Mouse (Mus musculus): ENCODE data around the gene Sox8. TPM values are rescaled to one million over a fixed set of nuclear protein-coding genes. Genes with fewer than 3 reads are reported as not detected.

Gene Sox8
- polyA plus RNA-seq, 1 experiment from 2014 or later: 7.1 TPM

- no peak overlapping the region for H3K4me3 ChIP-seq (ENCODE audit: low read depth, low read length)
- H3K27me3 ChIP-seq (ENCODE audit: control insufficient read depth, insufficient read depth, low read length): no peaks in the 10 kb centered on the region
- ATAC-seq (ENCODE audit: low FRiP score): no peak
- H3K27ac ChIP-seq (ENCODE audit: low read depth, low read length): no peak overlapping the region
- WGBS: 97% methylated on average over 6 of the region's 6 CpGs
- peaks cover 6% of the 10 kb centered on the region; the same call in 1 of the 2 replicates for H3K36me3 ChIP-seq (ENCODE audit: control insufficient read depth, insufficient read depth, low read length)
- no peaks in the 10 kb centered on the region for H3K4me1 ChIP-seq (replicated peaks; ENCODE audit: control insufficient read depth, insufficient read depth, low read length)
- H3K4me2 ChIP-seq (replicated peaks; ENCODE audit: low read depth, low read length): no peak overlapping the region
- H3K9ac ChIP-seq (ENCODE audit: low read depth, low read length): no peak overlapping the region
- DNase-seq (ENCODE audit: low spot score): no peak
- H3K9me3 ChIP-seq (ENCODE audit: control insufficient read depth, low read length): no peaks in the 10 kb centered on the region
Measured at GRCm38 (mm10) chr17:25590068-25590467, 19.6 kb upstream of the Sox8 start.

DNA sequence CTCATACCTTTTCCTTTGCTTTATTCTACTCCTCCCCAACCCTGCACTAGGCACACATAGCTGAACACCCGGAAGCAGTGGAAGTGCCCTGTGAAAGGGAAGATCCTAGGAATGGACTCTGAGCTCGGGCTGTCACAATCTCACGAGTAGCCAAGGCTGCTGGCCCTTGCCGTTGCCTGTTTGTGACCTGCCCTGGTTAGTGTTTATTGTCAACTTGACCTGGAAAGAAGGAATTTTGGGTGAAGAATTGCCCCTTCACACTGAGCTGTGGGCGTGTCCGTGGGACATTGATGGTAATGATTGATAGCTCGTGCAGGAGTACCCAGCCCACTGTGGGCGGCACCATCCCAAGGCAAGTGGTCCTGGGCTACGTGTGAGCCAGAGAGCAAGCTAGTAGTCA lies 14.2 kb upstream of the Sox8 start:
- Histone ChIP-seq H3K4me1 (replicated peaks; ENCODE audit: control insufficient read depth, insufficient read depth, low read length) (peaks cover 5% of the 10 kb centered on the region; the same call in 1 of the 2 replicates), H3K4me2 (replicated peaks; ENCODE audit: low read depth, low read length) (no peak overlapping the region), H3K27me3 (ENCODE audit: control insufficient read depth, insufficient read depth, low read length) (no peaks in the 10 kb centered on the region), H3K9me3 (ENCODE audit: control insufficient read depth, low read length) (no peaks in the 10 kb centered on the region), H3K27ac (ENCODE audit: low read depth, low read length) (no peak overlapping the region), H3K4me3 (ENCODE audit: low read depth, low read length) (no peak overlapping the region), H3K36me3 (ENCODE audit: control insufficient read depth, insufficient read depth, low read length) (peaks cover 6% of the 10 kb centered on the region; the same call in 1 of the 2 replicates), H3K9ac (ENCODE audit: low read depth, low read length) (no peak overlapping the region)
- 90% methylated on average over 9 of the region's 9 CpGs for WGBS
- DNase-seq (ENCODE audit: low spot score): no peak
- ATAC-seq (ENCODE audit: low FRiP score): no peak

DNA sequence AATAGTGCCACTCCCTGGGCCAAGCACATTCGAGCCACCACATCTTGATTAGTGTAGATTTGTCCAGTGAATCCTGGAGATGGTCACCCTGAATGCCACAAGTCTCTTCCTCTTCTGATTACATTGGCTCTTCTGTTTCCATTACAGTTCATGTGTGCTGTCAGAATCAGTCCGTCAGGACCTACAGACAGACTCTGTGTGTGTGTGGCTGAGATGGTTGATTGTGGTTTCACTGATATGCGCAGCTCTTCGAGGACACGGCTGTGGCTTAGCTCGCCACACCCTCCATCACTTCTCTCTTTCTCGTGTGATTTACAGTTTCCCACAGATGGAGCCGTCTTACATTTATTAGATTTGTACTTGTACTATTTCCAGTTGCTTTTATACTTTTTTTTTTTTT lies 13.4 kb upstream of the Sox8 start:
- peaks cover 4% of the 10 kb centered on the region; the same call in 1 of the 2 replicates for H3K36me3 ChIP-seq (ENCODE audit: control insufficient read depth, insufficient read depth, low read length)

GRCm38 (mm10) chr17:25583099-25583498 lies 12.6 kb upstream of the Sox8 start:
- H3K9ac ChIP-seq (ENCODE audit: low read depth, low read length): no peak overlapping the region
- 86% methylated on average over 4 of the region's 4 CpGs for WGBS
- no peak overlapping the region for H3K27ac ChIP-seq (ENCODE audit: low read depth, low read length)
- peaks cover 6% of the 10 kb centered on the region; the same call in 1 of the 2 replicates for H3K4me1 ChIP-seq (replicated peaks; ENCODE audit: control insufficient read depth, insufficient read depth, low read length)
- no peak overlapping the region for H3K4me3 ChIP-seq (ENCODE audit: low read depth, low read length)
- H3K4me2 ChIP-seq (replicated peaks; ENCODE audit: low read depth, low read length): no peak overlapping the region
- DNase-seq (ENCODE audit: low spot score) (no peak), ATAC-seq (ENCODE audit: low FRiP score) (no peak)
- H3K27me3 ChIP-seq (ENCODE audit: control insufficient read depth, insufficient read depth, low read length): no peaks in the 10 kb centered on the region
- H3K36me3 ChIP-seq (ENCODE audit: control insufficient read depth, insufficient read depth, low read length): peaks cover 4% of the 10 kb centered on the region; the same call in 1 of the 2 replicates
- H3K9me3 ChIP-seq (ENCODE audit: control insufficient read depth, low read length): no peaks in the 10 kb centered on the region

More for the DNA sequence above, 13.4 kb upstream of the Sox8 start:
- 92% methylated on average over 8 of the region's 8 CpGs for WGBS
- Histone ChIP-seq H3K9ac (ENCODE audit: low read depth, low read length) (no peak overlapping the region), H3K27me3 (ENCODE audit: control insufficient read depth, insufficient read depth, low read length) (no peaks in the 10 kb centered on the region), H3K27ac (ENCODE audit: low read depth, low read length) (no peak overlapping the region), H3K4me1 (replicated peaks; ENCODE audit: control insufficient read depth, insufficient read depth, low read length) (peaks cover 6% of the 10 kb centered on the region; the same call in 1 of the 2 replicates), H3K4me2 (replicated peaks; ENCODE audit: low read depth, low read length) (no peak overlapping the region), H3K9me3 (ENCODE audit: control insufficient read depth, low read length) (no peaks in the 10 kb centered on the region), H3K4me3 (ENCODE audit: low read depth, low read length) (no peak overlapping the region)
- no peak for DNase-seq (ENCODE audit: low spot score)
- ATAC-seq (ENCODE audit: low FRiP score): no peak

DNA sequence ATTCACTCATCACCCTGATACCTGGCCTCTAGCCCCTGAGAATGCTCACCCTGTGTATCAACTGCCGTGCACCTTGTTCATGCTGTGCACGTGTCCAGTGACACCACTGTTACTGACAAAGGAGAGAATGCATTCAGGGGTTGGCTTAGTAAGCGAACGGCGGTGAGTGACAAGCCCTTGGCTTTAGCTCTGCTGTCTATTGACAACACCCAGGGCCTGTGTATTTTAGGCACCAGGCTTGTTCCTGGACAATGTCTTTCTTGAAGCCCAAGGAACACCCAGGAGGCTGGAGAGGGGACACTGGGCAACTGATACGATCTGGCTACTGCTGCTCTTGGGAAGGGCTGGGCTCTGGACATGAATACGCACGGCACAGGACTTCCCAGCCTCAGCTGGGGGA lies 11.6 kb upstream of the Sox8 start:
- Histone ChIP-seq H3K27ac (ENCODE audit: low read depth, low read length) (no peak overlapping the region), H3K9ac (ENCODE audit: low read depth, low read length) (no peak overlapping the region), H3K4me3 (ENCODE audit: low read depth, low read length) (no peak overlapping the region), H3K36me3 (ENCODE audit: control insufficient read depth, insufficient read depth, low read length) (peaks cover 4% of the 10 kb centered on the region; the same call in 1 of the 2 replicates), H3K4me2 (replicated peaks; ENCODE audit: low read depth, low read length) (no peak overlapping the region), H3K4me1 (replicated peaks; ENCODE audit: control insufficient read depth, insufficient read depth, low read length) (peaks cover 6% of the 10 kb centered on the region; the same call in 1 of the 2 replicates), H3K27me3 (ENCODE audit: control insufficient read depth, insufficient read depth, low read length) (no peaks in the 10 kb centered on the region), H3K9me3 (ENCODE audit: control insufficient read depth, low read length) (no peaks in the 10 kb centered on the region)
- ATAC-seq (ENCODE audit: low FRiP score) (no peak), DNase-seq (ENCODE audit: low spot score) (no peak)
- WGBS: 81% methylated on average over 8 of the region's 8 CpGs

DNA sequence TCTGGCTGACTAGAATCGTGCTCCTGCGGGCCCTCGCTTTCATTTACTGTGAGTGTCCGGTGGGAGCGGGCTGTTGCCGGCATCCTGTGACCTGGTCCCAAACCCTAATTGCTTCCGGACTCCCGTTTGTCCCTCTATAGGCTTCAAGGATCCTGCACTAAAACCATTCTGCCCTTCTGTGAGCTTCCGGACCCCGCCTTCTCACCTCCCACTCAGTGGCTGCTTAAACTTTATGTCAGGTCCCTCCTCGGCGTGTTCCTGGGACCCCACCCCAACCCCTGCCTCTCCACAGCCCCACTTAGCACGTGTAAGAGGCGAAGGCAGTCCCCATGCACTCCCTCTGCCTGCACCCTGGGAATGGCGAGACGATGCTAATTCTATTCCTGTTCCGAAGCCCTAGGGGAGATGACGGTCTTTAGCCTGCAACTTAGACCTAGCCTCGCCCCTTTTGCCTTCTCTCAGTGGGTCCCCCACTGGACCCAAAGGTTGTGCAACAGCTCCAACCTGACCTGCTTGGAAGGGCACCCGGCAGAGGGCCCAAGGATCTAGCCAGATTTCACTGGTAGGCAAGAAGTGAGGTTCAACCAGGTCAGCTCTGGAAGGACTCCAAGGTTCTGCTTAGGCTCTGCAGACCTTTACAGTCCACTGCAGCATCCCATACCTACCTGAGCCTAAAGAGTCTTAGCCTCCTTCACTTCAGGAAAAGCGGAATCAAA lies 9.0 kb upstream of the Sox8 start:
- WGBS: 7% methylated on average over 21 of the region's 21 CpGs
- Histone ChIP-seq H3K36me3 (ENCODE audit: control insufficient read depth, insufficient read depth, low read length) (no peaks in the 10 kb centered on the region), H3K9me3 (ENCODE audit: control insufficient read depth, low read length) (no peaks in the 10 kb centered on the region), H3K9ac (ENCODE audit: low read depth, low read length) (peak overlapping the region; percentile 69), H3K27me3 (ENCODE audit: control insufficient read depth, insufficient read depth, low read length) (no peaks in the 10 kb centered on the region), H3K27ac (ENCODE audit: low read depth, low read length) (peak overlapping the region; percentile 61), H3K4me2 (replicated peaks; ENCODE audit: low read depth, low read length) (peak overlapping the region; percentile 61), H3K4me1 (replicated peaks; ENCODE audit: control insufficient read depth, insufficient read depth, low read length) (peaks cover 6% of the 10 kb centered on the region; the same call in 1 of the 2 replicates), H3K4me3 (ENCODE audit: low read depth, low read length) (peak overlapping the region; percentile 63)
- DNase-seq (ENCODE audit: low spot score) (no peak), ATAC-seq (ENCODE audit: low FRiP score) (peak; percentile 69)

DNA sequence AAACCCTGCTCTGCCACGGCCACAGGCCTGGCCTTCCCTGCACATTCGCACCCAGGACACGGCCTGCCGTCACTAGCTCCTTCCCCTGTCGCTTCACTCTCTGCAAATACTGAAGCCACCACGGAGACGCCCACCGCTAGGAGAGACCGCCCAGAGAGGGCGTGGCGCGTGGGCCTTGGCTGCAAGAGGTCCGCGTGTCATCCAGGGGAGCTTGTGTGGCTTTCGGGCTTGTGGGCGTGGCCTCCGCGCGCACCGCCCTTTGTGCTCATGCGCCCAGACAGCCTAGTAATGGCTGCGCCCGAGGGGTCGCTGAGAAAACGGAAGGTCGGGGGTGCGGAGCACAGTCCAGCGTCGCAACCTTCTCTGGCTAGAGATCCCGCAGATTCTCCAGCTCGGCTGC lies 8.4 kb upstream of the Sox8 start, which contains the start of gene Lmf1:
Gene Lmf1 (plus strand): TSS at position 166 of the 400 bp plus-strand sequence.
- no peaks in the 10 kb centered on the region for H3K36me3 ChIP-seq (ENCODE audit: control insufficient read depth, insufficient read depth, low read length)
- WGBS: under 1% methylated on average over 30 of the region's 31 CpGs
- peaks cover 6% of the 10 kb centered on the region; the same call in 1 of the 2 replicates for H3K4me1 ChIP-seq (replicated peaks; ENCODE audit: control insufficient read depth, insufficient read depth, low read length)
- peak within 1 kb of the TSS; percentile 61 for H3K4me2 ChIP-seq (replicated peaks; ENCODE audit: low read depth, low read length)
- ATAC-seq (ENCODE audit: low FRiP score) (peak; percentile 96), DNase-seq (ENCODE audit: low spot score) (peak; percentile 98)
- no peaks in the 10 kb centered on the region for H3K27me3 ChIP-seq (ENCODE audit: control insufficient read depth, insufficient read depth, low read length)
- H3K9ac ChIP-seq (ENCODE audit: low read depth, low read length): peak within 1 kb of the TSS; percentile 69
- peak within 1 kb of the TSS; percentile 63 for H3K4me3 ChIP-seq (ENCODE audit: low read depth, low read length)
- no peaks in the 10 kb centered on the region for H3K9me3 ChIP-seq (ENCODE audit: control insufficient read depth, low read length)
- H3K27ac ChIP-seq (ENCODE audit: low read depth, low read length): peak within 1 kb of the TSS; percentile 61

- H3K27ac ChIP-seq (ENCODE audit: low read depth, low read length): no peak overlapping the region
- no peak overlapping the region for H3K4me2 ChIP-seq (replicated peaks; ENCODE audit: low read depth, low read length)
- peaks cover 6% of the 10 kb centered on the region; the same call in 1 of the 2 replicates for H3K4me1 ChIP-seq (replicated peaks; ENCODE audit: control insufficient read depth, insufficient read depth, low read length)
- no peak for DNase-seq (ENCODE audit: low spot score)
- H3K4me3 ChIP-seq (ENCODE audit: low read depth, low read length): no peak overlapping the region
- 38% methylated on average over 2 of the region's 2 CpGs for WGBS
- H3K9me3 ChIP-seq (ENCODE audit: control insufficient read depth, low read length): no peaks in the 10 kb centered on the region
- no peaks in the 10 kb centered on the region for H3K27me3 ChIP-seq (ENCODE audit: control insufficient read depth, insufficient read depth, low read length)
- no peak overlapping the region for H3K9ac ChIP-seq (ENCODE audit: low read depth, low read length)
- no peak for ATAC-seq (ENCODE audit: low FRiP score)
- no peaks in the 10 kb centered on the region for H3K36me3 ChIP-seq (ENCODE audit: control insufficient read depth, insufficient read depth, low read length)
Measured at GRCm38 (mm10) chr17:25577702-25578101, 7.2 kb upstream of the Sox8 start.

- 44% methylated on average over 6 of the region's 6 CpGs for WGBS
- Histone ChIP-seq H3K4me3 (ENCODE audit: low read depth, low read length) (no peak overlapping the region; the same call in 1 of the 2 replicates), H3K4me1 (replicated peaks; ENCODE audit: control insufficient read depth, insufficient read depth, low read length) (peaks cover 6% of the 10 kb centered on the region; the same call in 1 of the 2 replicates), H3K9ac (ENCODE audit: low read depth, low read length) (no peak overlapping the region), H3K9me3 (ENCODE audit: control insufficient read depth, low read length) (no peaks in the 10 kb centered on the region), H3K27me3 (ENCODE audit: control insufficient read depth, insufficient read depth, low read length) (no peaks in the 10 kb centered on the region), H3K27ac (ENCODE audit: low read depth, low read length) (no peak overlapping the region), H3K36me3 (ENCODE audit: control insufficient read depth, insufficient read depth, low read length) (no peaks in the 10 kb centered on the region), H3K4me2 (replicated peaks; ENCODE audit: low read depth, low read length) (no peak overlapping the region)
- ATAC-seq (ENCODE audit: low FRiP score): no peak
- DNase-seq (ENCODE audit: low spot score): no peak
Measured at GRCm38 (mm10) chr17:25577263-25577662, 6.8 kb upstream of the Sox8 start.
